Mouse (Mus musculus) liver, adult 2 months (tissue): ENCODE measurements around the gene Dbi.

Source experiments
- CTCF ChIP-seq: fragments of 200-500 bp; IDR thresholded peaks from 2 replicates; pipeline ENCODE4 v1.5.1; 2011; ENCODE audit warnings: low read depth, low read length, control low read depth
- POLR2A ChIP-seq: fragments of 200-500 bp; IDR thresholded peaks from 2 replicates; pipeline ENCODE4 v1.6.1; 2011; ENCODE audit warnings: low read length, control low read depth; ENCODE audit not compliant: insufficient read depth; ENCODE audit errors: extremely low read depth

DNA sequence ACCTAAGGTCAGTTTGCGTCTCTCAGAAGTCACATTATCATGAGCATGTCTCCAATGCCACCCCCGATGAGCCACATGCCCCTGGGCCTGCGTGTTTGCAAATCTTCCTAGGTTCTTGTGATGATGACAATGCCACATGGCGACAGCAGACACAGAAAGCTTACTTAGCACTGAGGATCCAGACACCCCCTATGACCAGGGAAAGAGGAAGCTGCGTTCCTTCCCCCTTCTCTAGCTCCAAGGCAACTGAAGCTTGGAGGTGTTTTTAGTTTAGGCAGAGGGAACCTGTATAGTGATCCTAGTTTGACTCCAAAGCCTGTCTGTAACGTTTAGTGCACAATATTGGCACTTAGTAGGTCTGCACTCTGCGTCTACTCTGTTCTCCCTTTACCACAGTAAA, 49.4 kb upstream of the Dbi start:
- TF ChIP-seq CTCF (no peak), POLR2A (no peak)
